Mouse (Mus musculus) spleen, adult 2 months (tissue): ENCODE results near the gene Nap1l2. TPM values are rescaled to one million over a fixed set of nuclear protein-coding genes. Genes with fewer than 3 reads are reported as not detected.
"Not testable (repeated sequence)": the region's sequence is repeated elsewhere in the genome, so short reads cannot be mapped to it uniquely, and the experiment has no call there.

Source experiments
- DNase-seq, 2 experiments: peaks; one replicate each; pipeline versions ENCODE4 v3.0.0 to v3.0.0-alpha.2; 2012 to 2021; ENCODE audit warnings: low spot score in 2 of 2, low read depth in 1 of 2
- H3K27ac ChIP-seq: fragments of 200-500 bp; 2 replicates; pipeline ENCODE4 v1.5.1; 2012; ENCODE audit warnings: low read length, inconsistent platforms; ENCODE audit not compliant: insufficient read depth
- H3K27me3 ChIP-seq: fragments of 200-500 bp; 2 replicates; pipeline ENCODE4 v1.6.1; 2012; ENCODE audit warnings: mild to moderate bottlenecking, moderate library complexity, low read length, inconsistent platforms; ENCODE audit not compliant: control insufficient read depth, insufficient read depth
- H3K36me3 ChIP-seq: fragments of 200-500 bp; 2 replicates; pipeline ENCODE4 v1.6.1; 2012; ENCODE audit warnings: mild to moderate bottlenecking, low read length, inconsistent platforms; ENCODE audit not compliant: control insufficient read depth, insufficient read depth
- H3K4me1 ChIP-seq: fragments of 200-500 bp; 2 replicates; pipeline ENCODE4 v1.6.1; 2011; ENCODE audit warnings: inconsistent platforms; ENCODE audit not compliant: control insufficient read depth, insufficient read depth, insufficient read length
- H3K4me3 ChIP-seq: fragments of 200-500 bp; 2 replicates; pipeline ENCODE4 v1.5.1; 2011; ENCODE audit warnings: mild to moderate bottlenecking, inconsistent platforms; ENCODE audit not compliant: insufficient read depth, insufficient read length; ENCODE audit errors: extremely low read depth
- CTCF ChIP-seq: fragments of 200-500 bp; IDR thresholded peaks from 2 replicates; pipeline ENCODE4 v1.5.1; 2011; ENCODE audit warnings: mild to moderate bottlenecking, inconsistent platforms; ENCODE audit not compliant: insufficient read depth, insufficient read length, insufficient replicate concordance; ENCODE audit errors: extremely low read depth
- POLR2A ChIP-seq: fragments of 200-500 bp; IDR thresholded peaks from 2 replicates; pipeline ENCODE4 v1.6.1; 2011; ENCODE audit warnings: low read depth, low read length, inconsistent platforms
- WGBS: fragments of 180-500 bp; shearing (Covaris S2); methylation state at CpG from one replicate; pipeline ENCODE4 v1.1.7; 2018; 5-methylcytosine and 5-hydroxymethylcytosine counted together
- polyA plus RNA-seq: library from polyadenylated mRNA; depleted of rRNA; stranded (reverse); fragments of >200 nt; gene quantifications from 2 replicates; pipeline ENCODE4 v1.2.3, GENCODE M21; 2012; rRNA removed

Nap1l2 gene
- polyA plus RNA-seq = not detected in 2 replicates

GRCm38 (mm10) chrX:103186431-103186786 lies at the start of gene Nap1l2:
TSS of gene Nap1l2 (minus strand) at chrX:103186640.
- DNase-seq = no peak
- H3K27me3 ChIP-seq = no peaks in the 10 kb centered on the region
- H3K27ac ChIP-seq = no peak within 1 kb of the TSS
- TF ChIP-seq CTCF (no peak), POLR2A (no peak)
- WGBS = 33% methylated on average over 13 of the region's 13 CpGs
- no peak within 1 kb of the TSS for H3K4me3 ChIP-seq
- H3K4me1 ChIP-seq = no peaks in the 10 kb centered on the region
- no peaks in the 10 kb centered on the region for H3K36me3 ChIP-seq

GRCm38 (mm10) chrX:103215251-103215650 lies 28.8 kb upstream of the Nap1l2 start:
- Histone ChIP-seq H3K4me3 (no peak overlapping the region), H3K36me3 (no peaks in the 10 kb centered on the region), H3K27ac (no peak overlapping the region), H3K4me1 (no peaks in the 10 kb centered on the region), H3K27me3 (no peaks in the 10 kb centered on the region)
- whole genome bisulfite sequencing = 81% methylated on average over 4 of the region's 4 CpGs
- TF ChIP-seq CTCF = no peak
- TF ChIP-seq POLR2A = no peak
- DNase-seq = no peak

GRCm38 (mm10) chrX:103186829-103187228 lies 389 bp upstream of the Nap1l2 start:
- no peak overlapping the region for H3K27ac ChIP-seq
- no peaks in the 10 kb centered on the region for H3K4me1 ChIP-seq
- no peak for TF ChIP-seq POLR2A
- TF ChIP-seq CTCF = no peak
- H3K36me3 ChIP-seq = no peaks in the 10 kb centered on the region
- DNase-seq = no peak
- 26% methylated on average over 1 of the region's 1 CpGs for WGBS
- no peaks in the 10 kb centered on the region for H3K27me3 ChIP-seq
- no peak overlapping the region for H3K4me3 ChIP-seq

GRCm38 (mm10) chrX:103185781-103186430 lies 534 bp downstream of the Nap1l2 start:
- H3K4me3 ChIP-seq = no peak overlapping the region
- WGBS = 25% methylated on average over 20 of the region's 20 CpGs
- no peaks in the 10 kb centered on the region for H3K27me3 ChIP-seq
- H3K36me3 ChIP-seq = no peaks in the 10 kb centered on the region
- H3K4me1 ChIP-seq = no peaks in the 10 kb centered on the region
- TF ChIP-seq POLR2A = no peak
- no peak for TF ChIP-seq CTCF
- DNase-seq = no peak
- no peak overlapping the region for H3K27ac ChIP-seq

GRCm38 (mm10) chrX:103183536-103183935 lies 2.9 kb downstream of the Nap1l2 start:
- no peak overlapping the region for H3K4me3 ChIP-seq
- H3K4me1 ChIP-seq = no peaks in the 10 kb centered on the region
- TF ChIP-seq POLR2A (no peak), CTCF (no peak)
- H3K36me3 ChIP-seq = no peaks in the 10 kb centered on the region
- DNase-seq = no peak
- no peaks in the 10 kb centered on the region for H3K27me3 ChIP-seq
- H3K27ac ChIP-seq = no peak overlapping the region

- Histone ChIP-seq H3K36me3 (no peaks in the 10 kb centered on the region), H3K27me3 (no peaks in the 10 kb centered on the region), H3K4me3 (no peak overlapping the region), H3K27ac (no peak overlapping the region), H3K4me1 (no peaks in the 10 kb centered on the region)
- 59% methylated on average over 4 of the region's 4 CpGs for WGBS
- TF ChIP-seq POLR2A = no peak
- TF ChIP-seq CTCF = no peak
- DNase-seq = no peak
Observed at GRCm38 (mm10) chrX:103179771-103180558, 6.5 kb downstream of the Nap1l2 start.

GRCm38 (mm10) chrX:103164948-103165605 lies 21.4 kb downstream of the Nap1l2 start:
- not testable (repeated sequence) for H3K27me3 ChIP-seq, H3K4me3 ChIP-seq, H3K36me3 ChIP-seq, H3K4me1 ChIP-seq, H3K27ac ChIP-seq, DNase-seq
- 46% methylated on average over 52 of the region's 83 CpGs for WGBS
